Mouse (Mus musculus): Measurements from ENCODE around the gene Fancc. TPM values are rescaled to one million over a fixed set of nuclear protein-coding genes. Genes with fewer than 3 reads are reported as not detected.

Gene Fancc
- polyA plus RNA-seq, 1 experiment, result 9.7 TPM

DNA sequence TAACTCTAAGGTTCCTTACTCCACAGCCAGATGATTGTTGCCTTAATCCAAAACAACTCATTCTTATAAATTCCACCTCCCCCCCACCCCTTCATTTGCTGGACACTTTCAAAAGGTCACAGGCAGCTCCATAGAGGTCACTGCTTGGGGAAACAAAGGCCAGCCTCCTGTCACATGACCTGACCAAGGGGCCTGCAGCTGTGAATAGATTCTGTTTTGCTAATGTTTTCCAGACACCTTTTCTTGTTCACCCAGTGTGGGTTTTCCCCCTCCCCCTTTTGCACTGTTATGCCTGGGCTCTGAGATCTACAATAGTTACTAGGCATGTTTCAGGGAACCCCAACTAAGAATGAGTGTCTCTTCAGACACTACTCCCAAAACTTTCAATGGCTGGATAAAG, 44.4 kb upstream of the Fancc start:
- Histone ChIP-seq H3K4me3 (ENCODE audit: control insufficient read depth, low read depth, low read length) (no peak overlapping the region), H3K36me3 (ENCODE audit: control insufficient read depth, insufficient read depth, low read length) (no peaks in the 10 kb centered on the region), H3K27me3 (ENCODE audit: control insufficient read depth, insufficient read depth, low read length) (no peaks in the 10 kb centered on the region), H3K4me1 (ENCODE audit: control insufficient read depth, insufficient read depth, low read length) (no peaks in the 10 kb centered on the region; the same call in 1 of the 2 replicates), H3K27ac (ENCODE audit: control insufficient read depth, insufficient read depth, low read depth, low read length) (no peak overlapping the region)
- no peak for TF ChIP-seq CTCF (IDR thresholded peaks at IDR 0.05; ENCODE audit: control insufficient read depth, insufficient read depth, insufficient replicate concordance, low read depth, low read length)
- no peak for TF ChIP-seq POLR2A (IDR thresholded peaks at IDR 0.05; ENCODE audit: control insufficient read depth, low read depth, low read length)

DNA sequence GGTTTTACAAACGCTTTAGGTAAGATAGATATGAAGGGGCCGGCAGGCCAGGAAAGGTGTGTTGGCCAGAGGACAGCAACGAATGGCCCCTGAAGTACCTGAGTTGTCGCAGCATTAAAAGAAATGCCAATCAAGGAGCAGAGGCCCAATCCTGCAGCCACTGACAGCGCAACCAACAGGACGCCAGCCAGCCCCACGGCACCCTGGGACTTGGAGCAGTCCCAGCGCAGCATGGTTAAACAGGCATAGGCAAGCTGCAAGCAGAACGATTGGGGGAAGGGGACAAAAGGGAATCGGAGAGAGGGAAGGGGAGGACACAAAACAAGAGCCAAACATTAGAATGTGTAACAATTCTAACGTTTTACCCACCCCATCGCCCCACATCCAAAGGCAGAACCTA, 43.5 kb upstream of the Fancc start:
- Histone ChIP-seq H3K4me1 (ENCODE audit: control insufficient read depth, insufficient read depth, low read length) (no peaks in the 10 kb centered on the region; the same call in 1 of the 2 replicates), H3K27me3 (ENCODE audit: control insufficient read depth, insufficient read depth, low read length) (no peaks in the 10 kb centered on the region), H3K4me3 (ENCODE audit: control insufficient read depth, low read depth, low read length) (no peak overlapping the region), H3K27ac (ENCODE audit: control insufficient read depth, insufficient read depth, low read depth, low read length) (no peak overlapping the region), H3K36me3 (ENCODE audit: control insufficient read depth, insufficient read depth, low read length) (no peaks in the 10 kb centered on the region)
- TF ChIP-seq POLR2A (IDR thresholded peaks at IDR 0.05; ENCODE audit: control insufficient read depth, low read depth, low read length), result no peak
- TF ChIP-seq CTCF (IDR thresholded peaks at IDR 0.05; ENCODE audit: control insufficient read depth, insufficient read depth, insufficient replicate concordance, low read depth, low read length), result no peak

DNA sequence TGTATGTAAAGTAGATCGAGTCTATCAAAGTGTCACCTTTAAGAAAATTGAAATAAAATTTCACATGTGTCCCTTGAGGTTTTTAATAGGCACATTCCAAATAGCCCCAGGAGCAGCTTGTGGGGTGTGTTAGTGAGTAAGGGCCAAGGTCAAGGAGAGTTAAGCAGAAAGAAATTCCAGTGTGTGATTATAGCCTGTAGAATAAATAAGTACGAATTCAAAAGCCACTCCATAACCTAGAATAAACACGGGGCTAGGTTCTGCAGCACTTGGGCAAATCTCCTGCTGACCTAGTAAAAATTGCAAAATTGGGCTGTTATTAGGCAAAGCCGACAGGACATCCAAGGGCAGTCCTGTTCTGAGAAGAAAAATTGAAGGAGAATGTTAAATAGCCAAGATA, 37.9 kb upstream of the Fancc start:
- no peaks in the 10 kb centered on the region for H3K27me3 ChIP-seq (ENCODE audit: control insufficient read depth, insufficient read depth, low read length)
- no peak overlapping the region for H3K27ac ChIP-seq (ENCODE audit: control insufficient read depth, insufficient read depth, low read depth, low read length)
- H3K4me1 ChIP-seq (ENCODE audit: control insufficient read depth, insufficient read depth, low read length), result no peaks in the 10 kb centered on the region
- no peak overlapping the region for H3K4me3 ChIP-seq (ENCODE audit: control insufficient read depth, low read depth, low read length)
- TF ChIP-seq POLR2A (IDR thresholded peaks at IDR 0.05; ENCODE audit: control insufficient read depth, low read depth, low read length) (no peak), CTCF (IDR thresholded peaks at IDR 0.05; ENCODE audit: control insufficient read depth, insufficient read depth, insufficient replicate concordance, low read depth, low read length) (no peak)
- H3K36me3 ChIP-seq (ENCODE audit: control insufficient read depth, insufficient read depth, low read length), result no peaks in the 10 kb centered on the region

DNA sequence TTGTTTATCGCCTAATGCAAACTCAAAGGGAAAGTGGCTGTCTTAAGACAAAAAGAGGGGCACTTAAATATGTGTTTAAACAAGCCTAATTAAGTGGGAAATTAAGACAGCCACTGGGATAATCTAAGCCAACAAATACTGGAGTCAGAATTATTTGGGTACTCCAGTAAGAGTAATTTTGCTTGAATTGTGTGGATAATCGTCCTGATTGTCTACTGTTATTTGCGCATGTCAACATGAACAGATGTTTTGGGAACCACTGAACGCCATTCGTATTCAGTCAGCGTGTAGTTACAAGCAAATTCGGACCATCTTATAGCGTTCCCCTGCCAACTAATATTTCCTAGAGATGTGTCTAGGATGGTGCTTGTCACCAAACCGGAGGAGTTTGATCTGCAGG, 33.8 kb upstream of the Fancc start:
- TF ChIP-seq CTCF (IDR thresholded peaks at IDR 0.05; ENCODE audit: control insufficient read depth, insufficient read depth, insufficient replicate concordance, low read depth, low read length) (no peak), POLR2A (IDR thresholded peaks at IDR 0.05; ENCODE audit: control insufficient read depth, low read depth, low read length) (no peak)
- no peak overlapping the region for H3K27ac ChIP-seq (ENCODE audit: control insufficient read depth, insufficient read depth, low read depth, low read length)
- H3K4me3 ChIP-seq (ENCODE audit: control insufficient read depth, low read depth, low read length), result no peak overlapping the region
- no peaks in the 10 kb centered on the region for H3K27me3 ChIP-seq (ENCODE audit: control insufficient read depth, insufficient read depth, low read length)
- peaks cover 5% of the 10 kb centered on the region; the same call in 1 of the 2 replicates for H3K4me1 ChIP-seq (ENCODE audit: control insufficient read depth, insufficient read depth, low read length)
- no peaks in the 10 kb centered on the region for H3K36me3 ChIP-seq (ENCODE audit: control insufficient read depth, insufficient read depth, low read length)

DNA sequence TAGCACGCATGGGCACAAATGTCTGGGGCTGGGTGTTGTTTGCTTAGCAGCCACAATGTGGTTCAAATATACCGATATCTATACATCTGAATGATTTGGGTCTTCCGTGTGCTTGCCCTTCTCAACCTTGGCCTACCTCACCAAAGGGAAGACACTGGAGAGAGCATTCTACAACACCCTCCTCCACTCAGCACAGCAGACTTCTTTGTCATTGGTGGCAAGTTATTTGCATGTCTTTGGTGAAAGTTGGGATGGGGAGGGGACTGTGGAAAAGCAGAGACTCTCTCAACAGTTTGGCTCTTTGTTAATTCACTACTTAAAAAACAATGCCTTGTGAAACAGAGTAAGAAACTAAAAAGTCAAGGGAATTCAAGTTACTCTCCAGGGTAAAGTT, 33.3 kb upstream of the Fancc start:
- Histone ChIP-seq H3K36me3 (ENCODE audit: control insufficient read depth, insufficient read depth, low read length) (no peaks in the 10 kb centered on the region), H3K27ac (ENCODE audit: control insufficient read depth, insufficient read depth, low read depth, low read length) (no peak overlapping the region), H3K27me3 (ENCODE audit: control insufficient read depth, insufficient read depth, low read length) (no peaks in the 10 kb centered on the region), H3K4me1 (ENCODE audit: control insufficient read depth, insufficient read depth, low read length) (peaks cover 5% of the 10 kb centered on the region; the same call in 1 of the 2 replicates), H3K4me3 (ENCODE audit: control insufficient read depth, low read depth, low read length) (no peak overlapping the region)
- TF ChIP-seq CTCF (IDR thresholded peaks at IDR 0.05; ENCODE audit: control insufficient read depth, insufficient read depth, insufficient replicate concordance, low read depth, low read length), result no peak
- TF ChIP-seq POLR2A (IDR thresholded peaks at IDR 0.05; ENCODE audit: control insufficient read depth, low read depth, low read length), result no peak

DNA sequence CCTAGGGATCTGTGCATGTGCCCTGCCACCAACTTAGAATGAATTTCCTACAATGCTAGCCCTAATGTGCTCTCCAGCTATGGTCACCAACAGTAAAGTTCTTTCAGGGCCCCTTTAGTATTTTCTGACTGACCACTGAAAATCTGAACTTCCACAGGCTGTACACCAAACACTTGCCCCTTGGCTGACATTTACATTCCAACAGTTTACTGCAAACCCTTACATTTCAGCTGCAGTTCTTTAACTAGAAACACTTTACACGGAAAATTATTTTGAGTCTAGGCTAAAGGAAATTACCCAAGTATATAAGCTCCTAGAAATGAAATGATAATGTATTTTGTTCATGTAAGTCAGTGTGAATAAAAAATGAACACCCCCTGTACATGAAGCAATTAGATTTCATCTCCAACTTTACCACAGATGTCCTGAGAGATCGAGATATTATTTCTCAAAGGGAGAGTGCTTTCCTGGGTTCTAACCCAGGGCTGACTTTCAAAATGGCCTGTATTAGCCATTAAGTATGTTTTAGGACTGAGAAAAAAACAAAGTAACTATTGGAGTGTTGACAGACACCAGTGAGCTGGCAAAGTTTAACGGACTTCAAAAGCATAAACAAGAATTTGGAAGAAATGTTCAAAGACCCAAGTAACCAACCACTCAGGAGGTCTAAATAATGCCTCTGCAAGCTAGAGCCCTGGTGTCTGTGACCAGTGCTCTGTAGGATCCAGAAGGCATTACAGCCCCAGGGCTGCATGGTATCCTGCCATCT, 32.7 kb upstream of the Fancc start:
- TF ChIP-seq CTCF (IDR thresholded peaks at IDR 0.05; ENCODE audit: control insufficient read depth, insufficient read depth, insufficient replicate concordance, low read depth, low read length) (no peak), POLR2A (IDR thresholded peaks at IDR 0.05; ENCODE audit: control insufficient read depth, low read depth, low read length) (no peak)
- Histone ChIP-seq H3K4me3 (ENCODE audit: control insufficient read depth, low read depth, low read length) (no peak overlapping the region), H3K4me1 (ENCODE audit: control insufficient read depth, insufficient read depth, low read length) (peaks cover 5% of the 10 kb centered on the region; the same call in 1 of the 2 replicates), H3K27me3 (ENCODE audit: control insufficient read depth, insufficient read depth, low read length) (no peaks in the 10 kb centered on the region), H3K27ac (ENCODE audit: control insufficient read depth, insufficient read depth, low read depth, low read length) (no peak overlapping the region), H3K36me3 (ENCODE audit: control insufficient read depth, insufficient read depth, low read length) (no peaks in the 10 kb centered on the region)

DNA sequence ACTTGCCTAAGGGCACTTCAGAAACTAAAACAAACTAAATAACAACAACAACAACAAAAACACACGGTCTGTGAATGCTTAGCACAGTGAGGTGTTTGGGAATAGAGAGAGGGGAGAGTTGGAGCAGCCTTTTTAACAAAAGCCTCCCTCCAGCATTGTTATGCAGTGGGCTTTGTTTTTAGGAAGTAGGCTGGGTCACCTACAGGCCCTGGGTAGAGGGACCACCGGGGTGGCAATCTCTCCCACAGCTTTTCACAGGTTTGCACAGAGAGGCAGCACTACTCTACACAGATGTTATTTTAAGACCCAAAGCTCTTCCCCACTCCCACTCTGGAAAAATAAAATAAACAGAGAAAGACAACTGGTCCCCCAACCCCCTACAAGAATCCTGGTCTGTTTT, 31.8 kb upstream of the Fancc start:
- H3K4me1 ChIP-seq (ENCODE audit: control insufficient read depth, insufficient read depth, low read length), result peaks cover 5% of the 10 kb centered on the region; the same call in 1 of the 2 replicates
- H3K27ac ChIP-seq (ENCODE audit: control insufficient read depth, insufficient read depth, low read depth, low read length), result no peak overlapping the region
- H3K4me3 ChIP-seq (ENCODE audit: control insufficient read depth, low read depth, low read length), result no peak overlapping the region
- no peak for TF ChIP-seq POLR2A (IDR thresholded peaks at IDR 0.05; ENCODE audit: control insufficient read depth, low read depth, low read length)
- TF ChIP-seq CTCF (IDR thresholded peaks at IDR 0.05; ENCODE audit: control insufficient read depth, insufficient read depth, insufficient replicate concordance, low read depth, low read length), result no peak
- no peaks in the 10 kb centered on the region for H3K27me3 ChIP-seq (ENCODE audit: control insufficient read depth, insufficient read depth, low read length)
- no peaks in the 10 kb centered on the region for H3K36me3 ChIP-seq (ENCODE audit: control insufficient read depth, insufficient read depth, low read length)

All from testis, adult 2 months (tissue).